Mouse (Mus musculus): ENCODE measurements around the gene Cldnd1.

- TF ChIP-seq POLR2A (IDR thresholded peaks at IDR 0.05; ENCODE audit: low read depth, low read length): no peak
- no peak for TF ChIP-seq CTCF (conservative IDR thresholded peaks at IDR 0.05; ENCODE audit: insufficient read depth, insufficient read length, low read depth, low read length)
Observed at GRCm38 (mm10) chr16:58697261-58697660, 30.4 kb upstream of the Cldnd1 start.
